Mouse (Mus musculus): Measurements from ENCODE around the gene Cpsf6.

DNA sequence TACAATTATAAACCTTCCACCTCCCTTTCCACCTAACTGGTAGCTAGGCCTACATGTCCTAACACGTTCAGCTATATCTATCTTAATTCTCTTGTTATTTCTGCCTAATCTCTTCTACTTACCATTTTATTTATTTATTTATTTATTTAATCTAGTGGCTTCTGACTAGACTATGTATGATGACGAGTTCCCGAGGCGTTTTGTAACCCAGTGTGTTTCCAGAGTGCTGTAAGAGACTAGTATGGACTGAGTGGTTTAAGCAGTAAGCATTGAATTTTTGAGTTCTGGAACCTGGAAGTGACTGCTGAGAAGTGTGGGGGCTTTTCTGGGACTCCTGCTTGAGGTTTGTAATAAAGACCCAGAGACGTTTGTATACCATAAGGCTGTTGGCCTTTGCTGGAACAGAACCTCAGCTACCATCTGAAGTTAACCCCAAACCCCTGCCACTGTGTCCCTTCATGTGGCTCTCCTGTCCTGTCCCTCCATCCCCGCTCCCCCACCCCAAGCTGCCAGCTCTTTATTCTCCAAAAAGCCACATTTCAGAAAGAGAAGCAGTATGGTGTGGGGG lies 30.8 kb upstream of the Cpsf6 start:
- TF ChIP-seq POLR2A (IDR thresholded peaks at IDR 0.05; ENCODE audit: insufficient read length, low read depth) (no peak), TCF12 (IDR thresholded peaks at IDR 0.05; ENCODE audit: insufficient read depth, poor library complexity, severe bottlenecking) (no peak), MYOG (IDR thresholded peaks at IDR 0.05; ENCODE audit: control insufficient read depth in 1 of 3, insufficient read depth in 1 of 3, insufficient read length in 2 of 3, low read depth in 2 of 3) (no peak), MAX (IDR thresholded peaks at IDR 0.05; ENCODE audit: low read depth) (no peak), MYOD1 (IDR thresholded peaks at IDR 0.05; ENCODE audit: control insufficient read depth in 1 of 3, insufficient read length in 2 of 3, low read depth in 2 of 3) (no peak), POLR2AphosphoS2 (IDR thresholded peaks at IDR 0.05; ENCODE audit: insufficient read length, low read depth) (no peak)

Measured in myocyte (in vitro differentiated cells).